Mouse (Mus musculus): ENCODE measurements around the gene Txndc8. TPM values are rescaled to one million over a fixed set of nuclear protein-coding genes. Genes with fewer than 3 reads are reported as not detected.

Txndc8 gene
- total RNA-seq, 4 experiments from 2014 or later: not detected

DNA sequence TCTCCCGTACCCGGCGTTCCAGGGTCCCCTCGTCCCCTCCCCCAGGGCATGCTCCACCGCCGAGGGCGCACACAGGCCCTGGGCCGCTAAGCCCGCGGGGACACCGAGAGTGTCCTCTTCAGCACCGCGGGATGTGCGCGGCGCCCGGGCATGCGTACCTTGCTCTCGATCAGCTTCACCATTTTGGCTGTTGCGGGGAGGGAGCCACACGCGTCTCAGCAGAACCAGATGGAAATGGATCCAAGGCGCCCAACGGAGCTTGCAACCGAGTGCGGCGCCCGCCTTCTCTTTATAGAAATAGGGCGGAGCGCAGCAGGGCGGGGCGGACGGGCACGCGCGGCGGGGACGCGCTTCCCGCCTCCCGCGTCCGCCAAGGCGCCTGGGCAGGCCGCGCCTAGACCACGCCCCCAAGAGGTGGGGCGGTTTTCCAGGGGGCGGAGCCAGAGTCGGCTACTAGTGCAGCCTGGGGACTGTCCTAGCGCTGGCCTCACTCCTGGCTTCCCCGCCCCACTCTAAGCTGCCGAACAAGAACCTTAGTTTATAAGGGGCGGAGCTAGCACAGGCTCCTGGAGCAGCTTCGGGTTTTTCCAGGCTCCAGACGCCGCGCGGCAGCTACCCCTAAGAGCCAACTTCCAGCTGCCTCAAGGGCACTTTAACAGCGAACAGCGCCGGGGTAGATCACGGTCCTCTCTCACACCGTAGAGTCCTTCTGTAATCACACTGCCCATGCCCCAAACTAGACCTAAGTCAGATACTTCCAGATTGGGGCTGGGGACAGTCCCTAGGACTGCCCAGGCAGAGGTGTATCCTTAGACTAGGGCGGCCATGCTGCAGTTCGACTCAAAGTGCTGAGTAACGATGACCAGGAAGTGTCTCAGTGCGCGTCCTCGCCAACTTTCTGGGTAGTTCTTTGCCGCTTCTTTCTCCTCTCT, 52.6 kb downstream of the Txndc8 start, which contains the start of gene Txn1:
Gene Txn1 (minus strand): TSS at position 383 of the 932 bp plus-strand sequence.
- DNase-seq (ENCODE audit: low spot score in 2 of 2): peak; percentile 91 to 92

DNA sequence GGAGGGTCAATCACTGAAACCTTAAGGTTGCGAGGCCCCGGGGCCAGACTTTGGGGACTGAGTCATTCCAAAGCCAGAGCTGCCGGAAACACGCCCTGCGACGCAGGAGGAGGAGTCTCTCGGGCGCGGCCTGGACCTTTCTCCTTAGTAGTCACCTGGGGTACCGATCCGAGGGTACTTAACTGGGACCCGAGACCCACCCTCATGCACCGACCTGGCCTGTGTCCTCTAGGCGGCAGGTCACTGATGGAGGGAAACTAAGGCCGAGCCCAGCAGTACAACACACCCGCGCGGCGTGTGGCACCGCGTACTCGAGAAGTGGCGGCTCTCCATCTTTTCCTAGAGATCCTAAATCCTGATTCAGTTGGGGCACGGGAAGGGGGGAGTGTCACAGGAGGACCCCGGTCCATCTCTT, 53.4 kb downstream of the Txndc8 start:
- DNase-seq (ENCODE audit: low spot score in 2 of 2): peak; percentile 32 to 53

DNA sequence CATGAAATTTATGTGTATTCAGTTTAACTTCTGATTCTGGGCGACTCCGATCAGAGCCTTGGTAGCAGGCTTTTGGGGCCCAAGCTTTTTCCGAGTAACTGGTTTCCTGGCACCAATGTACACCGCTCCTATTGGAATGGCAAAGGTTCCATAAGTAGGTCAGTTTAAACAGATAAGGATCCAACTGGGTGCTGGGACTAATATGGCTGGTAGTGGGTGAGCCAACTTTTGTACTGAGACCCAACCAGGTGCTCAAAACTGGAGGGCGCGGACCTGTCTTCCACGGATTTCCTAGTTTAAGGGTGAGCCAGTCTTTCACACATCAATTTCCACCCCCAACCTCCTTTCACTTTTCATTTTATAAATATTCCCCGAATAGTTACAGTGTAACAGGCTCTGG, 53.9 kb downstream of the Txndc8 start:
- DNase-seq (ENCODE audit: low spot score in 2 of 2): no peak

DNA sequence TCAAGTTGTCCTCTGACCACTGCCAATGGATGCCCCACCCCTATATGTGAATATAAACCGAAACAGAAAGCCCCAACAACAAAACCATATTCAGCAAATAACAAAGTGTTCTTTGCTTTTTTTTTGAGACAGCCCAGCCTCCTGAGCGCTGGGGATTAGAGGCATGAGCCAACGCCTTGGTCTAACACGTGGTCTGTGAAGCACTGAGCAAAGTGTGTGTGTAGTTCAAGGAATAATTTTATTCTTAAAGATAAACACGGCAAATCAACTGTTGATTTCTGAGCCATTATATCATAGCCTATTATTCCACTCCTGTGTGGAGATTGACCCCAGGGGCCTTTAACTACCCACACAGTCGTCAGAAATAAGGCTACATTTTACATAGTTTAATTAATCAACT, 54.3 kb downstream of the Txndc8 start:
- no peak for DNase-seq (ENCODE audit: low spot score in 2 of 2)

DNA sequence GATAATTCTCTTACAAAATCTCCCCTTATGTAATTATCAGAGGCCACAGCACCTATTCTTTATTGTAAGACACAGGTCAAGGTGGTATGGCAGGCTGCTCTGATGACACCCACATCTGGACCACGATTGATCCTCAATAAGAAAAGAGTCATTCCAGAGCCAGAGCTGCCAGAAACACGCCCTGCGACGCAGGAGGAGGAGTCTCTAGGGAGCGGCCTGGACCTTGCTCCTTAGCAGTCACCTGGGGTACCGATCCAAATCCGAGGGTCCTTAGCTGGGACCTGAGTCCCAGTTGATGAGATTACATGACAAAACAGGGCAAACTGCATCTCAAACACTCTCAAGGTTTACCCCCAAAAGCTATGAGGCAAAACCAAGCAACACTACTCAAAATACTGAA, 55.1 kb downstream of the Txndc8 start:
- no peak for DNase-seq (ENCODE audit: low spot score in 2 of 2)

DNA sequence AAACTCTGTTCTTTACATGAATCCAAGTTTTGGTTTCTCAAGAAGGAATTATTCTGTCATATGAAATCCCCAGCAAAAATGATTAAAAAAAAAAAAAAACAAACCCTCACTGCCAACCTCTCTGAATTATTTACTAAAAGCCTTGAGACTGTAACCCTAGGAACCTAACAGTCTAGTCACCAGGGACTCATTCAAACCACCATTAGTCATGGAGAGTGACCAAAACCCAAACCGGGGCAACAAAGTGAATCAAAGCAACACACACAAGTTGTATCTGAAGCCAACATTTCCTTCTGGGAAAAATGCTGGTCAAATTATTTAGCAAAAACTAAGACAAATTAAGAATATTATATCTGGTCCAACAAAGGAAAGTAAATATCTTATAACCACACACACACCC, 56.0 kb downstream of the Txndc8 start:
- DNase-seq (ENCODE audit: low spot score in 2 of 2): no peak

DNA sequence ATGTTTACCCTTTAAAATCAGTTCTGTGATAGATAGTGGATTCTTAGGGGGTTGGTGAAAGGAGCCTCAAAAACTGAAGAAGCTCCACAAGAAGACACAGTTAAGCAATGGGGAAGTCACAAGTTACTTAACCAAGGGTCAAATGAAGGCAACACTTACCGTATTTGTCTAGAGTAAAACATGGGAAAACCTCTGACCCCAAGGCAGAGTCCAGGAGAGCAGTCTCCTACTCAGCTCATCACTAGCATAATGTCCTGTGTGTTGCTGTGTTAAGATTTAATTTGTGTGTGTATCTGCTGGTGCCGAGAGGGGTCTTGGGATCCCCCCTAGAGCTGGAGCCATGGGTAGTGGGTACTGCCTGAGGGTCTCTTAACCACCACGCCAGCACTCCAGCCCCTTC, 56.5 kb downstream of the Txndc8 start:
- no peak for DNase-seq (ENCODE audit: low spot score in 2 of 2)

DNA sequence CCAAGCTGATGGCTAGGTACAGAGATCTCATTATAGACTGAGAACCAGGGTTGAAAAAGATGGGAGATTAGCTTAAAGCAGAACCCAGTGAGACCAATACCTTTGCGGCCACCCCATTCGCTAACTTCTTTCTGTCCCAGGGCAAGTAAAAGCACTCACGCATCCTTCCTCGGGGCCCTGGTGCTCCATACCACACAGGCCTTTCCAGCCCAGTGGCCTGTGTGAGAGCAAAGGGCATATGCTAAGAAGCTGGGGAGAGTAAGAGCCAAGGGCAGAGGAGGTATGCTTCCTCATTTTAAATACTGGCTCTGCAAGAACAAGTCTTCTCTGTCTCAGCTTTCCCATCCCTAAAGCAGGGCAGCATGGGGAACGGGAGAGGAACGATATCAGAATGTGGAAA, 59.1 kb downstream of the Txndc8 start:
- no peak for DNase-seq (ENCODE audit: low spot score in 2 of 2)

DNA sequence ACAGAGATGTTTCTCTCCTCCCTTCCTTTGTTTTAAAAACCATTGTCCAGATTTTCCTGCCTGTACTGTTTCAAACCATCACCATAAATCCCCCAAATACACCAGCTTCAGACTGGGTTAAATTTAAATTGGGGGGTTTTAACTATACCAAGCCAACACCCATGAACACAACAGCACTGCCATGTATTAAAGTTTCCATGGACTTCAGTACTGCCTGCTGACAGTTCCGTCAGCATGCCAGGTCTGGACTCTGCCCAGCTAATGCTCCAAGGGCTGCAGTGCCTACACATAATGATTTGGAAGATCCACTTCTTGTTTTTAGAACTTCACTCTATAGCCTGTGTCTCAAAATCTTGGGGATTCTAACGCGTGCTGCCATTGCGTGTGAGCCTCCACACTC, 61.4 kb downstream of the Txndc8 start:
- DNase-seq (ENCODE audit: low spot score in 2 of 2): no peak

DNA sequence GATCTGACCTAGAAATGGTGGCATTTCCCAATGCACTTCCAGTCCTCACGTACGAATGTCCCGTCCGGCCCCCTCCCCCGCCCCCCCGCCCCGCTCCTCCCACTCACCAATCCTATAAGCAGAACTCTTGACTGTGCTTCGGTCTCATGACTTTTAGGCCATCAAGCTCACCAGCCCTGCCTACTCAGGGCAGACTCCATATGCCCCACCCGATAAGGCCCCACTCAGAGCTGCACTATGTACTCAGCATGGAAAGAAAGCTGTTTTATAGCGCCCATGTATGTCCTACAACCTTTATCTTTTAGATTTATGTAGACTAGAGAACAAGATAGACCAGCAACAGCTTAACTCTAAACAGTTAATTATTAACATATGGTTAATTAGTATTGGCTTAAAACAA, 61.9 kb downstream of the Txndc8 start:
- no peak for DNase-seq (ENCODE audit: low spot score in 2 of 2)

DNA sequence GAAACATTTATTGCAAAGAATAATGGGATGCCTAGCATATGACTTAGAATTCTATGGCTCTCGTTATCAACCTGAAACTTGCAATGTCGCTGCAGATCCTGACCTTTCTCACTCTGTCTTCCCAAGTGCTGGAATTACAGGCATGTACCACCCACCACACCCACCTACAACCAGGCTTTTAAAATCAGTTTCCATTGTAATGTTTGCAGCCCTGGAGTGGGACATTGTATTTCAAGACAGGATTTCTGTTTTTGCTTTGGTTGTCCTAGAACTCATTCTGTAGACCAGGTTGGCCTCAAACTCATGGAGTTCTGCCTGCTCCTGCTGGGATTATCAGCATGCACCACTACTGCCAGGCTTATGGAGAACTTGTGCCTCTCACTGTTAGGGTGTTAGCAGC, 66.0 kb downstream of the Txndc8 start:
- DNase-seq (ENCODE audit: low spot score in 2 of 2): no peak

DNA sequence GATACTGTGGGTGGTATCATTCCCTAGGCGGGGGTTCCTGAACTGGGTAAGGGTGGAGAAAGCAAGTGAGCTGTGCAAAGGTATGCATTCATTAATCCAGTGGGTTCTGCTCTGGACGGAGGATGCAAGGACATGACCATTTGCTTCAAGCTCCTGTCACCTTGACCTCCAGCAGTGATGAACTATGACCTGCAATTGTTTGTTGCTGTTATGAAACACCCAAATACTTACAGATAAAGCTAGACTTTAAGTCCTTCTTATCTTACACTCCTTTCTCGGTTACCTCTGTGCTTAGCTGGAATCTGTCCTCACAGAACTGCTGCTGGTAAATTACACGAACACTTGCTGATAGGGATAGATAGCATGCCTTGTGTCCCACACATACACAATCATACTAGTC, 68.3 kb downstream of the Txndc8 start:
- no peak for DNase-seq (ENCODE audit: low spot score in 2 of 2)

DNA sequence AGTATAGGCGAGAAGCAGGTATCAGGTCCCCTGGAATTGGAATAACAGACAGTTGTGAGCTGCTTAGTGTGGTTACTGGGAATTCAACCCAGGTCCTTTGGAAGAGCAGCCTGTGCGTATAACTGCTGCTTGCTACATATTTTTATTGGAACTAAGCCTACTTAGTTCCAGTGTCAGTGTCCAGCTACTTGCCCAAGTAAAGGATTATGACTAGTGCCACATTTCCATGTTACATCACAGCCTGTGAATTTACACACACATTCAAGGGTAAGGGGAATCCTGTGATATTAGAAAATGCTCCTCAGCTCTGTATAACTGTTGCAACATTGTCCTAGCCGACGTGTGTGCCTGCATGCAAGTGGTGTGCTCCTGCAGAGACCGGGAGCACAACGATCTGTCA, 71.6 kb downstream of the Txndc8 start:
- no peak for DNase-seq (ENCODE audit: low spot score in 2 of 2)

DNA sequence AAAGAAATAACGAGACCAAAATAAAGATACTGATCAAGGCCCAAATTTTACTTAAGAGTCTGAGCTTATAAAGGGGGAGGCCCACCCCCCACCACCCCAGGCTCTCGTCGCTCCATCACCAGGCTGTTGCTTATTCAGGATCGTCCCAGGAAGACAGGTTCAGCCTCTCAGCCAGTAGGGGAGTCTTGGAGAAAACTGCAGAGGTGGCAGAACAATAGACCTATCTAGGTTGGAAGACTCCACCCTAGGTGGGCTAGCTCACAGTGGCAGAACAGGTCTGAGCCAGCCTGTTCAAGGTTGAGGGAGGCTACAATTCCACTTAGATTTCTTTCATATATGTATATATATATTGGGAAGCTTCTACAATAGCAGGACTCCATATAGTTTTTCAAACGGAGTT, 74.7 kb downstream of the Txndc8 start:
- no peak for DNase-seq (ENCODE audit: low spot score in 2 of 2)

Other genes with a start within 250 kb of the Txndc8 start
- gene D630039A03Rik, start 92.8 kb downstream of the Txndc8 start, total RNA-seq (2022): under 1 TPM; 0.13 to 0.33 (median 0.20) TPM
- gene Txn1, start 52.7 kb downstream of the Txndc8 start, total RNA-seq (2022): 10 to 100 TPM; 85.4 to 95.3 (median 92.5) TPM
- under 1 TPM; 0.83 to 0.94 (median 0.88) TPM for gene Svep1, start 197.7 kb upstream of the Txndc8 start, total RNA-seq (2022)